Mouse (Mus musculus): ENCODE measurements around the gene Tppp2. TPM values are rescaled to one million over a fixed set of nuclear protein-coding genes. Genes with fewer than 3 reads are reported as not detected.

The Tppp2 gene
- polyA plus RNA-seq, 1 experiment from 2014 or later = not detected

GRCm38 (mm10) chr14:51902806-51903710 lies 15.2 kb upstream of the Tppp2 start:
- no peaks in the 10 kb centered on the region for H3K27me3 ChIP-seq (ENCODE audit: control insufficient read depth, insufficient read depth, low read length)
- H3K4me2 ChIP-seq (ENCODE audit: low read depth, severe bottlenecking) = no peak overlapping the region
- no peaks in the 10 kb centered on the region for H3K4me1 ChIP-seq (ENCODE audit: control insufficient read depth, insufficient read depth, low read length)
- 65% methylated on average over 9 of the region's 9 CpGs for WGBS
- H3K36me3 ChIP-seq (ENCODE audit: control insufficient read depth, insufficient read depth, low read length) = no peaks in the 10 kb centered on the region
- peak; percentile 88 for DNase-seq (ENCODE audit: low spot score)
- no peaks in the 10 kb centered on the region for H3K9me3 ChIP-seq (ENCODE audit: control insufficient read depth, low read length)
- peak; percentile 53 for ATAC-seq (ENCODE audit: insufficient number of reproducible peaks, low FRiP score, low TSS enrichment, low read depth)
- H3K27ac ChIP-seq (replicated peaks; ENCODE audit: low read depth, low read length) = no peak overlapping the region
- H3K4me3 ChIP-seq (ENCODE audit: low read depth, low read length) = no peak overlapping the region
- no peak overlapping the region for H3K9ac ChIP-seq (ENCODE audit: low read length)

- no peaks in the 10 kb centered on the region for H3K9me3 ChIP-seq (ENCODE audit: control insufficient read depth, low read length)
- ATAC-seq (ENCODE audit: insufficient number of reproducible peaks, low FRiP score, low TSS enrichment, low read depth) = no peak
- no peak overlapping the region for H3K4me2 ChIP-seq (ENCODE audit: low read depth, severe bottlenecking)
- no peaks in the 10 kb centered on the region for H3K4me1 ChIP-seq (ENCODE audit: control insufficient read depth, insufficient read depth, low read length)
- no peaks in the 10 kb centered on the region for H3K27me3 ChIP-seq (ENCODE audit: control insufficient read depth, insufficient read depth, low read length)
- DNase-seq (ENCODE audit: low spot score) = no peak
- H3K9ac ChIP-seq (ENCODE audit: low read length) = no peak overlapping the region
- H3K36me3 ChIP-seq (ENCODE audit: control insufficient read depth, insufficient read depth, low read length) = no peaks in the 10 kb centered on the region
- H3K4me3 ChIP-seq (ENCODE audit: low read depth, low read length) = no peak overlapping the region
- WGBS = 85% methylated on average over 9 of the region's 9 CpGs
- H3K27ac ChIP-seq (replicated peaks; ENCODE audit: low read depth, low read length) = no peak overlapping the region
These were observed 14.4 kb upstream of the Tppp2 start for GRCm38 (mm10) chr14:51903782-51904181.

GRCm38 (mm10) chr14:51904706-51905105 lies 13.5 kb upstream of the Tppp2 start:
- 76% methylated on average over 7 of the region's 7 CpGs for WGBS
- Histone ChIP-seq H3K4me2 (ENCODE audit: low read depth, severe bottlenecking) (no peak overlapping the region), H3K36me3 (ENCODE audit: control insufficient read depth, insufficient read depth, low read length) (no peaks in the 10 kb centered on the region), H3K9ac (ENCODE audit: low read length) (no peak overlapping the region), H3K27ac (replicated peaks; ENCODE audit: low read depth, low read length) (no peak overlapping the region), H3K4me3 (ENCODE audit: low read depth, low read length) (no peak overlapping the region), H3K9me3 (ENCODE audit: control insufficient read depth, low read length) (no peaks in the 10 kb centered on the region), H3K4me1 (ENCODE audit: control insufficient read depth, insufficient read depth, low read length) (no peaks in the 10 kb centered on the region), H3K27me3 (ENCODE audit: control insufficient read depth, insufficient read depth, low read length) (no peaks in the 10 kb centered on the region)
- no peak for ATAC-seq (ENCODE audit: insufficient number of reproducible peaks, low FRiP score, low TSS enrichment, low read depth)
- DNase-seq (ENCODE audit: low spot score) = no peak

- no peak overlapping the region for H3K4me3 ChIP-seq (ENCODE audit: low read depth, low read length)
- no peak overlapping the region for H3K9ac ChIP-seq (ENCODE audit: low read length)
- ATAC-seq (ENCODE audit: insufficient number of reproducible peaks, low FRiP score, low TSS enrichment, low read depth) (no peak), DNase-seq (ENCODE audit: low spot score) (no peak)
- whole genome bisulfite sequencing = 87% methylated on average over 11 of the region's 11 CpGs
- no peaks in the 10 kb centered on the region for H3K9me3 ChIP-seq (ENCODE audit: control insufficient read depth, low read length)
- H3K4me2 ChIP-seq (ENCODE audit: low read depth, severe bottlenecking) = no peak overlapping the region
- H3K36me3 ChIP-seq (ENCODE audit: control insufficient read depth, insufficient read depth, low read length) = no peaks in the 10 kb centered on the region
- no peaks in the 10 kb centered on the region for H3K4me1 ChIP-seq (ENCODE audit: control insufficient read depth, insufficient read depth, low read length)
- no peaks in the 10 kb centered on the region for H3K27me3 ChIP-seq (ENCODE audit: control insufficient read depth, insufficient read depth, low read length)
- no peak overlapping the region for H3K27ac ChIP-seq (replicated peaks; ENCODE audit: low read depth, low read length)
These were observed 12.1 kb upstream of the Tppp2 start for GRCm38 (mm10) chr14:51906102-51906501.

- H3K4me2 ChIP-seq (ENCODE audit: low read depth, severe bottlenecking) = no peak overlapping the region
- no peaks in the 10 kb centered on the region for H3K36me3 ChIP-seq (ENCODE audit: control insufficient read depth, insufficient read depth, low read length)
- H3K4me1 ChIP-seq (ENCODE audit: control insufficient read depth, insufficient read depth, low read length) = peaks cover 4% of the 10 kb centered on the region; the same call in 1 of the 2 replicates
- no peaks in the 10 kb centered on the region for H3K27me3 ChIP-seq (ENCODE audit: control insufficient read depth, insufficient read depth, low read length)
- no peak overlapping the region for H3K27ac ChIP-seq (replicated peaks; ENCODE audit: low read depth, low read length)
- H3K9ac ChIP-seq (ENCODE audit: low read length) = no peak overlapping the region
- H3K9me3 ChIP-seq (ENCODE audit: control insufficient read depth, low read length) = no peaks in the 10 kb centered on the region
- H3K4me3 ChIP-seq (ENCODE audit: low read depth, low read length) = no peak overlapping the region
- ATAC-seq (ENCODE audit: insufficient number of reproducible peaks, low FRiP score, low TSS enrichment, low read depth) = no peak
- 85% methylated on average over 10 of the region's 10 CpGs for WGBS
- no peak for DNase-seq (ENCODE audit: low spot score)
These were observed 6.9 kb upstream of the Tppp2 start for GRCm38 (mm10) chr14:51911301-51911700.

GRCm38 (mm10) chr14:51912391-51913061 lies 5.7 kb upstream of the Tppp2 start:
- H3K4me2 ChIP-seq (ENCODE audit: low read depth, severe bottlenecking) = peak overlapping the region; percentile 96
- H3K27me3 ChIP-seq (ENCODE audit: control insufficient read depth, insufficient read depth, low read length) = no peaks in the 10 kb centered on the region
- H3K36me3 ChIP-seq (ENCODE audit: control insufficient read depth, insufficient read depth, low read length) = no peaks in the 10 kb centered on the region
- 7% methylated on average over 14 of the region's 14 CpGs for WGBS
- peak overlapping the region; percentile 56 for H3K9ac ChIP-seq (ENCODE audit: low read length)
- H3K27ac ChIP-seq (replicated peaks; ENCODE audit: low read depth, low read length) = no peak overlapping the region
- DNase-seq (ENCODE audit: low spot score) (no peak), ATAC-seq (ENCODE audit: insufficient number of reproducible peaks, low FRiP score, low TSS enrichment, low read depth) (peak; percentile 7; the same call in 1 of the 2 replicates)
- H3K9me3 ChIP-seq (ENCODE audit: control insufficient read depth, low read length) = no peaks in the 10 kb centered on the region
- H3K4me3 ChIP-seq (ENCODE audit: low read depth, low read length) = peak overlapping the region; percentile 48
- H3K4me1 ChIP-seq (ENCODE audit: control insufficient read depth, insufficient read depth, low read length) = peaks cover 4% of the 10 kb centered on the region; the same call in 1 of the 2 replicates

GRCm38 (mm10) chr14:51913062-51913959 lies 4.9 kb upstream of the Tppp2 start:
- H3K4me3 ChIP-seq (ENCODE audit: low read depth, low read length) = peak overlapping the region; percentile 48
- H3K9me3 ChIP-seq (ENCODE audit: control insufficient read depth, low read length) = no peaks in the 10 kb centered on the region
- peaks cover 4% of the 10 kb centered on the region; the same call in 1 of the 2 replicates for H3K4me1 ChIP-seq (ENCODE audit: control insufficient read depth, insufficient read depth, low read length)
- peak; percentile 74 for DNase-seq (ENCODE audit: low spot score)
- H3K9ac ChIP-seq (ENCODE audit: low read length) = peak overlapping the region; percentile 56
- H3K27ac ChIP-seq (replicated peaks; ENCODE audit: low read depth, low read length) = no peak overlapping the region
- peak; percentile 72 for ATAC-seq (ENCODE audit: insufficient number of reproducible peaks, low FRiP score, low TSS enrichment, low read depth)
- no peaks in the 10 kb centered on the region for H3K36me3 ChIP-seq (ENCODE audit: control insufficient read depth, insufficient read depth, low read length)
- H3K4me2 ChIP-seq (ENCODE audit: low read depth, severe bottlenecking) = peak overlapping the region; percentile 96
- H3K27me3 ChIP-seq (ENCODE audit: control insufficient read depth, insufficient read depth, low read length) = no peaks in the 10 kb centered on the region
- under 1% methylated on average over 58 of the region's 58 CpGs for WGBS
